Mouse (Mus musculus) heart, embryonic 13.5 days (tissue): ENCODE data around the gene Fam71e1. TPM values are rescaled to one million over a fixed set of nuclear protein-coding genes. Genes with fewer than 3 reads are reported as not detected.

Source experiments
- ATAC-seq: fragments of 200-750 bp; cut with Nextera tagmentation; 2 replicates; pipeline ENCODE4 v1.8.0; 2017; ENCODE audit warnings: moderate TSS enrichment; ENCODE audit not compliant: insufficient number of reproducible peaks, low FRiP score, low TSS enrichment; ENCODE audit errors: extremely low read depth
- H3K27ac ChIP-seq: fragments of 300-500 bp; sonication (generic); replicated peaks from 2 replicates; pipeline ENCODE4 v1.5.1; 2015; ENCODE audit warnings: moderate library complexity, mild to moderate bottlenecking, inconsistent platforms
- H3K27me3 ChIP-seq: fragments of 300-500 bp; sonication (generic); replicated peaks from 2 replicates; pipeline ENCODE4 v1.6.1; 2015; ENCODE audit warnings: mild to moderate bottlenecking, inconsistent platforms
- H3K36me3 ChIP-seq: fragments of 300-500 bp; sonication (generic); 2 replicates; pipeline ENCODE4 v1.6.1; 2015; ENCODE audit warnings: mild to moderate bottlenecking, inconsistent platforms
- H3K4me1 ChIP-seq: fragments of 300-500 bp; sonication (generic); 2 replicates; pipeline ENCODE4 v1.6.1; 2015; ENCODE audit warnings: inconsistent platforms
- H3K4me2 ChIP-seq: fragments of 300-500 bp; sonication (generic); 2 replicates; pipeline ENCODE4 v1.6.1; 2015; ENCODE audit warnings: inconsistent platforms, mild to moderate bottlenecking, moderate library complexity
- H3K4me3 ChIP-seq: fragments of 300-500 bp; sonication (generic); 2 replicates; pipeline ENCODE4 v1.5.1; 2015; ENCODE audit warnings: moderate library complexity, mild to moderate bottlenecking, inconsistent platforms
- H3K9ac ChIP-seq: fragments of 300-500 bp; sonication (generic); 2 replicates; pipeline ENCODE4 v1.6.1; 2015; ENCODE audit warnings: inconsistent platforms, mild to moderate bottlenecking, moderate library complexity
- H3K9me3 ChIP-seq: fragments of 300-500 bp; sonication (generic); 2 replicates; pipeline ENCODE4 v1.6.1; 2016; ENCODE audit warnings: inconsistent platforms
- WGBS: fragments of 180-500 bp; shearing (Covaris S2); methylation state at CpG from one replicate; pipeline ENCODE4 v1.1.7; 2015; ENCODE audit warnings: mixed read lengths; 5-methylcytosine and 5-hydroxymethylcytosine counted together
- polyA plus RNA-seq: library from polyadenylated mRNA; unstranded; fragments of >200 nt; fragmentation: Nextera tagmentation; extraction: Ambion mirVana; gene quantifications from 2 replicates; pipeline ENCODE4 v1.2.1, GENCODE M21; 2015

The Fam71e1 gene
- polyA plus RNA-seq, 1 experiment from 2014 or later, result 9.1 TPM

GRCm38 (mm10) chr7:44490281-44490680 is 6.1 kb upstream of the Fam71e1 start:
- H3K4me3 ChIP-seq, result no peak overlapping the region
- WGBS, result 70% methylated on average over 4 of the region's 4 CpGs
- H3K27ac ChIP-seq, result no peak overlapping the region; the same call in 1 of the 2 replicates
- H3K4me2 ChIP-seq, result no peak overlapping the region
- H3K27me3 ChIP-seq, result no peaks in the 10 kb centered on the region
- H3K36me3 ChIP-seq, result peaks cover 68% of the 10 kb centered on the region
- H3K9me3 ChIP-seq, result no peaks in the 10 kb centered on the region
- H3K4me1 ChIP-seq, result peaks cover 36% of the 10 kb centered on the region
- no peak for ATAC-seq
- peak overlapping the region; percentile 26; the same call in 1 of the 2 replicates for H3K9ac ChIP-seq

- Histone ChIP-seq H3K27ac (no peak overlapping the region), H3K4me1 (peaks cover 35% of the 10 kb centered on the region), H3K36me3 (peaks cover 59% of the 10 kb centered on the region), H3K9me3 (no peaks in the 10 kb centered on the region), H3K4me2 (no peak overlapping the region), H3K4me3 (no peak overlapping the region), H3K27me3 (no peaks in the 10 kb centered on the region), H3K9ac (no peak overlapping the region)
- no peak for ATAC-seq
- 90% methylated on average over 5 of the region's 5 CpGs for WGBS
Observed at GRCm38 (mm10) chr7:44491391-44491790, 5.0 kb upstream of the Fam71e1 start.

DNA sequence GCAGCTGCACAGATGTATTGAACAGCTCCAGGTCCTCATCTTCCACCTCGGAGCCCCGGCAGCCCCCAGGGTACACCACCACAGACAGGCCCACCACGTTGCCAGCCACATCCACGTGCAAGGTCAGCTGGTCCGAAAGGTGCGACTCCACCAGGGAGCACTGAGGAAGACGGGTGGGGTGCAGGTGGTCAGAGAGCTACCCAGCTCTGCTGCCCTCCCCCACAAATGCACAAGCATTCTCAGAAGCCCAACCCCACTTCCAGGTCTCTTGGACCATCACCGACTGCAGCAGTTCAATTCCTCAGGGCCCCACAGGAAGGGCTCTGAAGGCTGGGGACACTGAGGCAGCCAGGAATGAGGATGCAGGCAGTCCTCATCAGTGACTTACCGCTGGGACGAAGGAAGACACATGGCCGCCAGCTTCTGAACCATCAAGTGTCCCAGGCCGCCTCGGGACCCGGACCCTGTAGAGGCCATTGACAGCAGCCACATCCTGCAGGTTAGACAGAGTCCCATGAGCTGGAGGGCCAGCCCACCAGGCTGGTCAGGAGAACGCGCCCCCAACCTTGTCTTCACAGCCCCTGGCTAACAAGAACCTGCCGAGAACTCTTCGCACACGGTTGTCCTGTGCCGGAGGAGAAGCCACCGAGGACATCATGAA is 4.1 kb upstream of the Fam71e1 start:
- Histone ChIP-seq H3K4me2 (no peak overlapping the region), H3K4me1 (peaks cover 32% of the 10 kb centered on the region), H3K9me3 (no peaks in the 10 kb centered on the region), H3K9ac (0 out of 2 replicates have a peak overlapping the region, but pooled peaks have one; percentile 7), H3K36me3 (peaks cover 59% of the 10 kb centered on the region), H3K27me3 (no peaks in the 10 kb centered on the region), H3K27ac (no peak overlapping the region), H3K4me3 (no peak overlapping the region)
- 88% methylated on average over 21 of the region's 21 CpGs for WGBS
- no peak for ATAC-seq

DNA sequence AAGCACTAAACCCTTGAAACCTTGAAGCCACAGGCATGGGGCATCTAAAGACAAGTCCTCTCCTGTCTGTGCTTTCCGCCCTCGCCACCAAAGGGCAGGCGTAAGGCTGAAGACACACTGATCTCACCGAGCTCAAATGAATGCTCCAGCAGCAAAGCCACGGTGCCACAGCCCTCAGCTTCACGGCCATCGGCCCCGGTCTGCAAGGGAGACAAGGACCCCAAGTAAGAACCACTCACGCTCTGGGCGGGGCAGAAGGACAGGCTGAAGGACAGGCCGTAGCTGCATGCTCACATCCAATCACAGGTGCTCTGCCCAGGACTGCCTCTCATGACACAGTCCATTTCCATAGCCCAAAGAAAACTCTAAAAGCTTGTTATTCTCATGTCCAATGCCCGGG is 1.7 kb upstream of the Fam71e1 start:
- Histone ChIP-seq H3K4me2 (peak overlapping the region; percentile 89), H3K27me3 (peaks cover 18% of the 10 kb centered on the region), H3K9me3 (no peaks in the 10 kb centered on the region), H3K4me1 (peaks cover 33% of the 10 kb centered on the region), H3K36me3 (peaks cover 47% of the 10 kb centered on the region), H3K9ac (no peak overlapping the region), H3K27ac (no peak overlapping the region), H3K4me3 (no peak overlapping the region)
- no peak for ATAC-seq
- WGBS, result 86% methylated on average over 12 of the region's 12 CpGs

- Histone ChIP-seq H3K27ac (no peak overlapping the region), H3K4me1 (peaks cover 32% of the 10 kb centered on the region), H3K36me3 (peaks cover 43% of the 10 kb centered on the region), H3K4me3 (peak overlapping the region; percentile 69), H3K9ac (peak overlapping the region; percentile 92), H3K27me3 (peaks cover 22% of the 10 kb centered on the region), H3K9me3 (no peaks in the 10 kb centered on the region), H3K4me2 (peak overlapping the region; percentile 89)
- 81% methylated on average over 7 of the region's 7 CpGs for WGBS
- ATAC-seq, result no peak
Observed at GRCm38 (mm10) chr7:44495086-44495485, 1.3 kb upstream of the Fam71e1 start.

DNA sequence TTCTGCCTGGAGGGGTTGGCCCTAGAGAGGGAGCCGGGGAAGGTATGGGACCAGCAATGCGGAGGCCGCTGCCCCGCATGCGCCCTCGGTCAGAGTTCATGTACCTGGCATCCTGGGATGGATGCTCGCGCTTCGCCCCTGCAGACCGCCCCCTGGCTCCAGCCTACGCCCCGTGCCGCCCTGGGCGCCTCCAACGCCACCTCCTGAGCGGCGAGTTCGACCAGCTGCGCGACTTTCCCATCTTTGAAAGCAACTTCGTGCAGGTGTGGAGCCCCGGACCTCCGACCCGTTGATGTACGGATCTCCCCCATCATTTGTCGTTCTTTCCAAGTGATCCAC is 359 bp downstream of the Fam71e1 start:
- Histone ChIP-seq H3K9me3 (no peaks in the 10 kb centered on the region), H3K27me3 (peaks cover 33% of the 10 kb centered on the region), H3K36me3 (peaks cover 27% of the 10 kb centered on the region), H3K4me3 (peak overlapping the region; percentile 69), H3K4me2 (peak overlapping the region; percentile 89), H3K9ac (peak overlapping the region; percentile 92), H3K27ac (peak overlapping the region; percentile 92), H3K4me1 (peaks cover 22% of the 10 kb centered on the region)
- under 1% methylated on average over 26 of the region's 26 CpGs for WGBS
- ATAC-seq, result no peak

DNA sequence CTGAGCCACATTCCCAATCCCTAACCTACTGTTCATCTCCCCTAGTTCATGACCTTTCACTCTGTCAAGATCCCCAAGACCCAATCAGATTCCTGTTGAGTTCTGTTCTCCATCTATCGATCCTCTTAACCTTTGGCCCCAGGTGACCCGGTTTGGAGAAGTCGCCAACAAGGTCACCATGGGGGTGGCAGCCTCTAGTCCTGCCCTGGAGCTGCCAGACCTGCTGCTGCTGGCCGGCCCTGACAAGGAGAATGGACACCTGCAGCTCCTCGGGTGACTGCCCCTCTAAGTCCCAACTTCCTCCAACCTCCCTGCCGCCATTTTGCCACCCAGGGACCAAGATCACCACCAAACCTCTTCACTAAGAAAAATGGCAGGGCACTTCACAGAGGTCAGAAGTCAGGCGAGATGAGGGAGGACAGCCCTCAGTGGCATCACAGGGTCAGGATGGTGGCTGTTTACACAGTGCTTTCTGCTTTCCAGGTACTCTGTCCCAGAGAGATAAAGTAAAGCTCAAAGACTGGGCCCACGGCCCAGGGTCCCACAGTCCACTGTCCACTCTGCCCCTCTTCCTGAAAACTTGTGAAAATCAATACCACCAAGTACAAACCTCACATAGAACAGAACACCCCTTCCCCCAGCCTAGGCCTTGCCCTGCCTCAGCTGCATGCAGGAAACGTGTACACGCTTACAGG is 1.1 kb downstream of the Fam71e1 start:
- Histone ChIP-seq H3K4me3 (peak overlapping the region; percentile 69), H3K27ac (no peak overlapping the region), H3K4me2 (peak overlapping the region; percentile 89), H3K27me3 (peaks cover 33% of the 10 kb centered on the region), H3K9ac (0 out of 2 replicates have a peak overlapping the region, but pooled peaks have one; percentile 92), H3K9me3 (no peaks in the 10 kb centered on the region), H3K4me1 (peaks cover 22% of the 10 kb centered on the region), H3K36me3 (peaks cover 19% of the 10 kb centered on the region)
- 81% methylated on average over 10 of the region's 10 CpGs for WGBS
- ATAC-seq, result no peak

DNA sequence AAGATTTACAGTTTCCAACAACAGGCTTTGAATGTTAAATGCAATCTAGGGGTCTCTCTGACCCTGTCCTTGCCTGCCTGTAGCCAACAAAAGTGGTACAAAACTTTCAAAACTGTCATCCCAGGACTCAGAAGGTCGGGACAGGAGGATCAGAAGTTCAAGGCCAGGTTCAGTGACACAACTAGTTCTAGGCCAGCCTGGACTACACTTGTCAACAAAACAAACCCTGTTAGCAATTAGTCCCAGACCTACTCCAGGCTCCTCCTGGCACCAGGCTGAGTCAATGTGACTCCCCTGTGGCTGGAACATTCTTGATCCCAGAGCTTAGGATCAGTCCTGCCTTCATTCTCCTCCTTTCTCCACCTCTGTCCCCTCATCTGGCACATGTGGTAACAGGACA is 2.5 kb downstream of the Fam71e1 start:
- Histone ChIP-seq H3K9ac (no peak overlapping the region), H3K4me2 (no peak overlapping the region), H3K27me3 (peaks cover 39% of the 10 kb centered on the region), H3K27ac (no peak overlapping the region), H3K4me1 (peaks cover 22% of the 10 kb centered on the region), H3K36me3 (peaks cover 5% of the 10 kb centered on the region), H3K4me3 (no peak overlapping the region), H3K9me3 (no peaks in the 10 kb centered on the region)
- WGBS, result 73% methylated on average over 1 of the region's 1 CpGs
- ATAC-seq, result no peak

DNA sequence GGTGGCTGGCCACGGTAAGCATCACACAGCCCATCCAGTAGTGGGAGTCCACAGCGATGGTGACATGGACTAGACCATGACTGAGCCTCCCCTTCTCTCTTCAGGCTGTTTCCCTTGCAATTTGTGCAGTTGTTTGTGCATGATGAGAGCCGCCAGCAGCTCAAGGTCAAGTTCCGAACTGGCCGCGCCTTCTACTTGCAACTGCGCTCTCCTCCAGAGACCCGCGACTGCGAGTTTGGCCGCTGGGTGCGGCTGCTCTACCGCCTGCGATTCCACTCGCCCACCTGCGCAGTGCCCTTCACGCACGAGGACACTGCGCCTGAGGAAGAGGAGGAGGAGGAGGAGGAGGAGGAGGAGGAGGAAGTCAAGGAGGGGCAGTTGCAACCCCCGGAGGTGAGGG is 3.7 kb downstream of the Fam71e1 start:
- ATAC-seq, result no peak
- no peaks in the 10 kb centered on the region; the same call in 1 of the 2 replicates for H3K36me3 ChIP-seq
- WGBS, result 43% methylated on average over 20 of the region's 20 CpGs
- no peak overlapping the region for H3K4me2 ChIP-seq
- H3K4me1 ChIP-seq, result peaks cover 16% of the 10 kb centered on the region
- no peak overlapping the region for H3K9ac ChIP-seq
- H3K27me3 ChIP-seq, result peaks cover 39% of the 10 kb centered on the region
- H3K4me3 ChIP-seq, result no peak overlapping the region
- H3K9me3 ChIP-seq, result no peaks in the 10 kb centered on the region
- no peak overlapping the region for H3K27ac ChIP-seq

DNA sequence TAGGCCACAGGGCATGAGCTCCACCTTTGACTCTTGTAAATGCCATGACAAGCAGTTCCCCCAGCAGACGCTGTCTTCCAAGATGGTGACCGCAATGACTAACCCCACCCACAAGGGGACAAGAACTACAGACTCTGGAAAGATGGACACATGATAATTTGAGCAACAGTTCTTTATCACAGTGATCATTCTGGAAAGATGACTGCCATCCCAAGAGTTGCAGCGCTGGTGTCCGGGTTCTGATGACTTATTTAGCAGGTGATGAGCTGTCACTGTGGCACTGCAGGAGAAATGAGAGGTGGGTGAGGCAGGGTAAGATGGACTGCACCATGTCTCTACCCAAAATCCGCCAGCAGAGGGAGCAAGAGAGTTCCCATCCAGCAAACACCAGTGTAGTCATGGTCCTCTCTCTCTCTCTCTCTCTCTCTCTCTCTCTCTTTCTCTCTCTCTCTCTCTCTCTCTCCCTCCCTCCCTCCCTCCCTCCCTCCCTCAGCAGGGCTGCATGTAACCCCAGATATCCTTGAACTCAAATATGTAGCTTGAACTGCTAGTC is 5.3 kb downstream of the Fam71e1 start:
- H3K36me3 ChIP-seq, result no peaks in the 10 kb centered on the region; the same call in 1 of the 2 replicates
- no peak overlapping the region for H3K9ac ChIP-seq
- H3K27me3 ChIP-seq, result peaks cover 39% of the 10 kb centered on the region
- H3K4me1 ChIP-seq, result peaks cover 8% of the 10 kb centered on the region
- no peak for ATAC-seq
- no peak overlapping the region for H3K27ac ChIP-seq
- no peaks in the 10 kb centered on the region for H3K9me3 ChIP-seq
- no peak overlapping the region for H3K4me3 ChIP-seq
- no peak overlapping the region for H3K4me2 ChIP-seq
- 35% methylated on average over 5 of the region's 5 CpGs for WGBS

DNA sequence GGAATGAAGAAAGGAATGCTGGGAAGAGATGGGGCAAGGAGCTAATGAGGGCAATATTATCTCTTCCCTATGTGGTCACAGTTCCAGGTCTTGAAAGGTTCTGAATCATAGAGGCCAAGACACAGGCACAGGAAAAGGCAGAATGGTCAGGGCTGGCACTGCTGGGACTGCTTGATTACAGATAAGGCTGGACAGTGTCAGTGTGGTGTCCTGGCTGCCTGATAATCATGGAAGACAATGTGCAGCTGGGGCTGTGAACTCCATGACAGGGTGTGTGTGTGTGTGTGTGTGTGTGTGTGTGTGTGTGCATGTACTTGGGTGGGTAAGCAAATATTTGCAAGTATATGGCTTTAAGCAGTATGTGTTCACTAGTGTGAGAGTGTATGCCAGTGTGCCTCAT is 11.1 kb downstream of the Fam71e1 start:
- no peaks in the 10 kb centered on the region for H3K4me1 ChIP-seq
- H3K27ac ChIP-seq, result no peak overlapping the region
- no peak overlapping the region for H3K9ac ChIP-seq
- no peak for ATAC-seq
- H3K9me3 ChIP-seq, result no peaks in the 10 kb centered on the region
- no peak overlapping the region for H3K4me3 ChIP-seq
- H3K36me3 ChIP-seq, result no peaks in the 10 kb centered on the region
- no peak overlapping the region for H3K4me2 ChIP-seq
- H3K27me3 ChIP-seq, result peaks cover 39% of the 10 kb centered on the region
